Mouse (Mus musculus) spleen, postnatal 36 days (tissue): Measurements from ENCODE around the gene Rhox2g.
"Not testable (repeated sequence)": the region's sequence is repeated elsewhere in the genome, so short reads cannot be mapped to it uniquely, and the experiment has no call there.

Source experiments
- DNase-seq, 2 experiments: peaks; one replicate each; pipeline ENCODE4 v3.0.0; 2022; ENCODE audit warnings: low spot score in 2 of 2, mixed read lengths in 1 of 2

The Rhox2g gene

DNA sequence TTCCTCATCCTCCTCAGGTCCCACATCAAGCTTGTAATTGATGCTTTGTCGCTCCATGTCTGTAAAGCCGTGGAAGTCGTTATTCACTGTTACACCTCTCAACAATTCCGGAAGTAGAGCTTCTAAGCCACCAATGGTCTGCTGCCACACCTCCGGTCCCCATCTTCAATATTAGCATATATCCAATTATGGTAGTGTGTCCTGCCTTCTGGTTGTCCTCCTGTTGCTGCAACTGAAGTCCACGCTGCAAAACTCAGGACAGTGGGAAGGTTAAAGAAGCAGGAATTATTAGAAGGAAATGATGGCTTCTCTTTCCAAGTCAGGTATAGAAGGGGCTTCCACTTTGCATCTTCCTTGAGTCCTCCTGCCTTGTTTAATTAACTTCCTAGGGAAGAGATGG is at the start of gene Rhox2g:
TSS of gene Rhox2g (minus strand) at position 101 of the 400 bp plus-strand sequence.
- not testable (repeated sequence) for DNase-seq

DNA sequence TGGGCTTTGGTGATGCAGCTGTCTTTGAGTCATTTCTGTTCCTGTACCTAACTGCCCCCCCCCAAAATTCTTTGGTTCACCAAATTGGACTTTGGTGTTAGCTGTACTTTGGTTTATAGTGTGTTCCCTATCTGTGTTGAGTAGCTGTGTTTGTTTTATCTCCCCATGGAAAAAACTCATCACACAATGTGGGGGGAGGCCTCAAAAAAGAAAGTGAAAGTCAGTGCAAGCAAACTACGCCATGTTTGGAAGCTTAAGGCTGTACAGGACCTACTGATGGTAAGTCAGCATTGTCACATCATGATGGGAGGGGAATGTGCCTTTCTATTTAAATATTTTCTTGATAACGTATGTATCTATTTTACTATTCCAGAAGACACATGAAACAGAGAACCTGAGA is 49.0 kb upstream of the Rhox2g start:
- no peak for DNase-seq

DNA sequence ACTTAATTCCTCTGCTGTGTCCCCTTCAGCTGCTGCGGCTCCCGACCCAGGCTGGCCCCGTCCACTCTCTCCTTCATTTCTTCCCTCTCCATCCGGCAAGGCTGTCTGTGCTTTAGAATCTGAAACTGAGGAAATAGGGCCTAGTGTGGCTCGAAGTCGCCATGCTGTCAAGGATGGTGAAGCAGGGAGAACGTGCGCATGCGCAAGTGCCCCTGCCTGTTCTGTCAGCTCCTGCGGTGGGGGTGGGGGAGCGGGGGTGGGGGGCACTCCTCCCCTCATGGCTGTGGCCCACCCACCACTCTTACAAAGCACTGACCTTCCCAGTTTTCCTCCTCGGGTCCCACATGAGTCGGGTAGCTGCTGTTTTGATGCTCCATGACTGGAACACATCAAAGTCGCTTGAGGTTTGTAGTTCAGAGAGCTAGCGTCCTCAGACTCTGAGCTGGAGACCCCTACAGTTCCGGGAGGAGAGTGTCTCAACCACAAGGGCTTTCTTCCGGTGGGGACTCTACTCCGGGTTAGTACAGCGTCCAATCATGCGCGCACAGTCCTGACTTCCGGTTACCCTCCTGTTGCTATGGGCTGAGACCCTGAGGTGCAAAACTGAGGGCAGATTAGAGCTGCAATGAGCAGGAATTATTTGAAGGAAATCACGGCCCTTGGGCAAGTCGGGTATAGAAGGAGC is 39.9 kb upstream of the Rhox2g start:
- DNase-seq = no peak

- not testable (repeated sequence) for DNase-seq
These were observed 29.9 kb upstream of the Rhox2g start, which contains the start of gene Rhox2h for GRCm38 (mm10) chrX:37673177-37673576. Rhox2h (minus strand) TSS chrX:37673277.

DNA sequence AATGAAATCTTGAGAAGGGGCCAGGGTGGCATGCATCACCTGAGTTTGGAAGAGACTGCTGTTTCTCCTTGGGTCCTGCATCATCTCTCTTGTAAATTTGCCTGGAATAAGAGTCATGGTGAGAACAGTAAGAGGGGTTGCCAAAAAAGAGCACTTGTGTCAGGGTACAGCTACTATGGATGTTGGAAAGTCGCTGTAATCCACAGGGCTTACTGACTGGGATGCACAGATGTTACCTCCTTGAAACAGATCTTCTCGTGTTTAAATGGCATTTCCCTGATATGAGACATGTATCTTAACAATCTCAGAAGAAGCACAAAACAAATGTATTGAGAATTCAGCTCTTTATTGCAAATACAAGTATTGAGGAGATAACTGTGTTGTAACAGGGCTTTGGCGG is 25.4 kb upstream of the Rhox2g start, which contains the start of gene Rhox3h:
TSS of gene Rhox3h (minus strand) at position 101 of the 400 bp plus-strand sequence.
- not testable (repeated sequence) for DNase-seq

- DNase-seq = not testable (repeated sequence)
These were observed 8.0 kb upstream of the Rhox2g start, which contains the start of gene Rhox4g for GRCm38 (mm10) chrX:37651227-37651626. Rhox4g (minus strand) TSS chrX:37651327.

DNA sequence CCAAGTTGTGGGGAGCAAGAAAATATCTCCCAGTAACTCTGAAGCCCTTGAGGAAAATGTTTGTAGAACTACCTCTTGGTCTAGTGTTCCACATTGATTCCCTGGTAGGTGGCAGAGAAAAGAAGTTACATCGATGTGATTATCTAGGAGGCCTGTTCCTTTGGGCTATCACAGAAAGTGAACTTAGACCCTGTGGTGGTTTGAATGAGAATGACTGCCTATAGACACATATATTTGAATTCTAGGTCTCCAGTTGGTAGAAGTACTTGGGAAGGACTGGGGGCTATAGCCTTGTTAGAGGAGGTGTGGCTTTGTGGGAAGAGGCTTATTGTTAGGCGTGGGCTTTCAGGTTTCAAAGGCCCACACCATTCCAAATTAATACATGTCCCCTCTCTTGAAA is 14.8 kb downstream of the Rhox2g start, which contains the start of gene Rhox3g:
TSS of gene Rhox3g (minus strand) at position 101 of the 400 bp plus-strand sequence.
- DNase-seq = not testable (repeated sequence)

GRCm38 (mm10) chrX:37607604-37608003 is 35.7 kb downstream of the Rhox2g start, which contains the start of gene Rhox4f:
Rhox4f (minus strand) TSS chrX:37607704.
- DNase-seq = not testable (repeated sequence)
